10 mouse cellular contexts compared by ENCODE assay signal in the genomic region with DNA sequence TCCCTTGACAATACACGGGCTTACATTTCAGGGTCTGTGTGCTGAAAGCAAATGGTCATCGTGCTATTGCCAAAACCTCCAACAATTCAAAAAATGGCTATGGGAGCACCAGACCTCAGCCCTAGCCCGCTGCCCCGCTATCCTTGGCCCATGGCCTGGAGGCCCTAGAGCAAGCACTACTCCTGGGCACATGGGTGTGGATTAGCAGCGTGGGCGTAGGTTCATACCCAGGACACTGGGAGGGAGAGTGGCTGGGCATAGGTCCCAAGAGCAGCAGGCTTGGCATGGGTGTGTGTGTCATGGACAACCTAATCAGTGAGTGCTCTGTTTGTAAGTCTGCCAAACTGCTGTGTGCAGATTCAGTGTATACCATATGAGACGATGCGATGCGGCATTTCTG. TPM values are rescaled to one million over a fixed set of nuclear protein-coding genes. Genes with fewer than 3 reads are reported as not detected.
A peak's percentile ranks its signal among the peaks of the same experiment; 100 is the strongest.
DNase-seq lines count a peak whose midpoint lies in the region; ATAC-seq and TF ChIP-seq lines count a peak whose summit lies in the region.
"Had no signal": no experiment of that assay in that cellular context is flagged by ENCODE, and none has a peak within 500 bp of the region (broad histone marks: within the 10 kb centered on the region; RNA-seq: fewer than 3 reads in every experiment).

No protein-coding gene starts in this region.

- TF ChIP-seq EP300 in heart, postnatal 0 days (IDR thresholded peaks at IDR 0.05; ENCODE audit: low read depth): no peak

- no peaks in the 10 kb centered on the region for H3K27me3 ChIP-seq in hindbrain, embryonic 15.5 days
- no peaks in the 10 kb centered on the region for H3K27me3 ChIP-seq in hindbrain, embryonic 11.5 days (ENCODE audit: control insufficient read depth, insufficient read depth, low read length)
- H3K27me3 ChIP-seq in heart, postnatal 0 days (ENCODE audit: control insufficient read depth, insufficient read depth, low read length): no peaks in the 10 kb centered on the region
- peaks cover 3% of the 10 kb centered on the region for H3K27me3 ChIP-seq in kidney, embryonic 14.5 days (ENCODE audit: control insufficient read depth, insufficient read depth, low read length)

- H3K4me2 ChIP-seq in hindbrain, embryonic 15.5 days: no peak overlapping the region
- H3K4me2 ChIP-seq in hindbrain, embryonic 11.5 days (replicated peaks; ENCODE audit: low read depth, low read length): no peak overlapping the region
- no peak overlapping the region for H3K4me2 ChIP-seq in heart, postnatal 0 days (ENCODE audit: low read depth, low read length)
- no peak overlapping the region for H3K4me2 ChIP-seq in kidney, embryonic 14.5 days (replicated peaks; ENCODE audit: low read depth, low read length)

- H3K4me3 ChIP-seq in hindbrain, embryonic 15.5 days: no peak overlapping the region
- H3K4me3 ChIP-seq in hindbrain, embryonic 11.5 days (ENCODE audit: low read depth, low read length): no peak overlapping the region
- H3K4me3 ChIP-seq in heart, postnatal 0 days (ENCODE audit: low read depth, low read length): no peak overlapping the region
- no peak overlapping the region for H3K4me3 ChIP-seq in kidney, embryonic 14.5 days (ENCODE audit: low read length)

- TF ChIP-seq CTCF in heart, postnatal 0 days (IDR thresholded peaks at IDR 0.05; ENCODE audit: low read depth): no peak

- no peak overlapping the region for H3K9ac ChIP-seq in hindbrain, embryonic 15.5 days
- H3K9ac ChIP-seq in hindbrain, embryonic 11.5 days (ENCODE audit: low read depth, low read length): no peak overlapping the region
- H3K9ac ChIP-seq in heart, postnatal 0 days (replicated peaks; ENCODE audit: low read depth, low read length): no peak overlapping the region
- no peak overlapping the region for H3K9ac ChIP-seq in kidney, embryonic 14.5 days (ENCODE audit: low read depth, low read length)
- H3K9ac ChIP-seq: liver, postnatal 0 days had no signal

- 0 out of 2 replicates have a peak, but pooled peaks have one; percentile 20 for ATAC-seq in hindbrain, embryonic 15.5 days (ENCODE audit: low FRiP score, low read depth)
- no peak for ATAC-seq in hindbrain, embryonic 11.5 days (ENCODE audit: low FRiP score)
- ATAC-seq in heart, postnatal 0 days (ENCODE audit: insufficient read depth, low read depth): peak; percentile 93
- ATAC-seq in kidney, embryonic 14.5 days (ENCODE audit: low FRiP score, low TSS enrichment): no peak
- ATAC-seq: liver, postnatal 0 days had no signal

- no peak for DNase-seq in hindbrain, embryonic 11.5 days (ENCODE audit: low spot score)
- DNase-seq in cerebellum, postnatal 10 days: peak; percentile 94 to 95
- peak; percentile 88 for DNase-seq in heart, postnatal 0 days (ENCODE audit: low spot score)
- peak; percentile 49 for DNase-seq in ovary, postnatal 14 days (ENCODE audit: low spot score)
- no peak for DNase-seq in right cerebral cortex, postnatal 14 days
- DNase-seq in retina, postnatal 1 day: no peak
- DNase-seq: liver, postnatal 0 days had no signal

- peaks cover 36% of the 10 kb centered on the region for H3K36me3 ChIP-seq in hindbrain, embryonic 15.5 days
- peaks cover 5% of the 10 kb centered on the region; the same call in 1 of the 2 replicates for H3K36me3 ChIP-seq in hindbrain, embryonic 11.5 days (ENCODE audit: control insufficient read depth, insufficient read depth, low read length)
- peaks cover 3% of the 10 kb centered on the region for H3K36me3 ChIP-seq in heart, postnatal 0 days (replicated peaks; ENCODE audit: control insufficient read depth, insufficient read depth, low read length)
- H3K36me3 ChIP-seq in kidney, embryonic 14.5 days (ENCODE audit: control insufficient read depth, insufficient read depth, low read length): no peaks in the 10 kb centered on the region

- H3K9me3 ChIP-seq in hindbrain, embryonic 15.5 days: no peaks in the 10 kb centered on the region
- H3K9me3 ChIP-seq in hindbrain, embryonic 11.5 days (ENCODE audit: control insufficient read depth, low read length): no peaks in the 10 kb centered on the region
- no peaks in the 10 kb centered on the region for H3K9me3 ChIP-seq in heart, postnatal 0 days (replicated peaks; ENCODE audit: control insufficient read depth, low read length)
- no peaks in the 10 kb centered on the region for H3K9me3 ChIP-seq in kidney, embryonic 14.5 days (ENCODE audit: control insufficient read depth, low read length)

- H3K27ac ChIP-seq in hindbrain, embryonic 15.5 days (replicated peaks): no peak overlapping the region
- no peak overlapping the region for H3K27ac ChIP-seq in hindbrain, embryonic 11.5 days (ENCODE audit: low read depth, low read length)
- H3K27ac ChIP-seq in heart, postnatal 0 days (ENCODE audit: low read depth): peak overlapping the region; percentile 62; the same call in 1 of the 2 replicates
- no peak overlapping the region for H3K27ac ChIP-seq in kidney, embryonic 14.5 days (ENCODE audit: low read depth, low read length)

- 76% methylated on average over 9 of the region's 9 CpGs for WGBS in hindbrain, embryonic 15.5 days
- WGBS in hindbrain, embryonic 11.5 days: 92% methylated on average over 9 of the region's 9 CpGs
- 40% methylated on average over 9 of the region's 9 CpGs for WGBS in heart, postnatal 0 days
- WGBS in kidney, embryonic 14.5 days: 90% methylated on average over 9 of the region's 9 CpGs

- H3K4me1 ChIP-seq in hindbrain, embryonic 15.5 days (replicated peaks): peaks cover 8% of the 10 kb centered on the region
- H3K4me1 ChIP-seq in hindbrain, embryonic 11.5 days (replicated peaks; ENCODE audit: control insufficient read depth, insufficient read depth, low read length): no peaks in the 10 kb centered on the region; the same call in none of the 2 replicates
- H3K4me1 ChIP-seq in heart, postnatal 0 days (ENCODE audit: control insufficient read depth, insufficient read depth): peaks cover 9% of the 10 kb centered on the region; the same call in 1 of the 2 replicates
- H3K4me1 ChIP-seq in kidney, embryonic 14.5 days (ENCODE audit: control insufficient read depth, insufficient read depth, low read length): 0 out of 2 replicates have a peak, but pooled peaks cover 8% of the 10 kb centered on the region

RNA-seq across cellular contexts. Expression of gene Golt1a, which starts 13.2 kb away (rescaled TPM):
- polyA plus RNA-seq in hindbrain, embryonic 15.5 days (2015; fragmentation: Nextera tagmentation; extraction: Ambion mirVana): 0.13 TPM in 1 of 2 replicates, not detected in the other
- not detected in 2 replicates for polyA plus RNA-seq in hindbrain, embryonic 11.5 days (2014; fragmentation: Nextera tagmentation; extraction: Ambion mirVana)
- total RNA-seq in heart, postnatal 0 days (2014; rRNA removed; ENCODE audit: low replicate concordance): not detected in 2 replicates
- polyA plus RNA-seq in heart, postnatal 0 days (2015; fragmentation: Nextera tagmentation; extraction: Ambion mirVana): not detected in 2 replicates
- 2.6 and 6.1 TPM in 2 replicates for polyA plus RNA-seq in kidney, embryonic 14.5 days (2014; fragmentation: Nextera tagmentation; extraction: Ambion mirVana)
- total RNA-seq: layer of hippocampus, postnatal 14 days had no signal

RNA-seq across cellular contexts. Expression of gene Kiss1, which starts 25.3 kb away (rescaled TPM):
- 0.34 TPM in 1 of 2 replicates, not detected in the other for polyA plus RNA-seq in hindbrain, embryonic 15.5 days (2015; fragmentation: Nextera tagmentation; extraction: Ambion mirVana)
- not detected in 2 replicates for polyA plus RNA-seq in hindbrain, embryonic 11.5 days (2014; fragmentation: Nextera tagmentation; extraction: Ambion mirVana)
- not detected in 2 replicates for total RNA-seq in heart, postnatal 0 days (2014; rRNA removed; ENCODE audit: low replicate concordance)
- not detected in 2 replicates for polyA plus RNA-seq in heart, postnatal 0 days (2015; fragmentation: Nextera tagmentation; extraction: Ambion mirVana)
- polyA plus RNA-seq in kidney, embryonic 14.5 days (2014; fragmentation: Nextera tagmentation; extraction: Ambion mirVana): not detected in 2 replicates
- total RNA-seq: layer of hippocampus, postnatal 14 days had no signal
- polyA plus RNA-seq: liver, postnatal 0 days had no signal

RNA-seq across cellular contexts. Expression of gene Ren1, which starts 53.9 kb away (rescaled TPM):
- 7.9 and 11.1 TPM in 2 replicates for polyA plus RNA-seq in hindbrain, embryonic 15.5 days (2015; fragmentation: Nextera tagmentation; extraction: Ambion mirVana)
- 0.70 and 1.2 TPM in 2 replicates for polyA plus RNA-seq in hindbrain, embryonic 11.5 days (2014; fragmentation: Nextera tagmentation; extraction: Ambion mirVana)
- total RNA-seq in heart, postnatal 0 days (2014; rRNA removed; ENCODE audit: low replicate concordance): not detected in 2 replicates
- 0.07 and 0.52 TPM in 2 replicates for polyA plus RNA-seq in heart, postnatal 0 days (2015; fragmentation: Nextera tagmentation; extraction: Ambion mirVana)
- polyA plus RNA-seq in kidney, embryonic 14.5 days (2014; fragmentation: Nextera tagmentation; extraction: Ambion mirVana): 50.2 and 92.1 TPM in 2 replicates

Comparison
In these comparisons a context has a peak if more than half of its experiments do, and no peak if none do; other contexts are left out.
1. ATAC-seq: peak in hindbrain, embryonic 15.5 days (single experiment) and heart, postnatal 0 days (single experiment); none in hindbrain, embryonic 11.5 days (single experiment) and kidney, embryonic 14.5 days (single experiment).
2. DNase-seq: peak in cerebellum, postnatal 10 days (2 of 2), heart, postnatal 0 days (single experiment) and ovary, postnatal 14 days (single experiment); none in hindbrain, embryonic 11.5 days (single experiment), right cerebral cortex, postnatal 14 days (single experiment) and retina, postnatal 1 day (single experiment).